Mouse (Mus musculus) kidney, adult 2 months (tissue): Measurements from ENCODE around the gene Angpt4. TPM values are rescaled to one million over a fixed set of nuclear protein-coding genes. Genes with fewer than 3 reads are reported as not detected.

Experiments
- DNase-seq: peaks from one replicate; pipeline ENCODE4 v3.0.0; 2021
- H3K27ac ChIP-seq: fragments of 200-500 bp; 2 replicates; pipeline ENCODE4 v1.5.1; 2012; ENCODE audit warnings: low read depth, low read length, control low read depth, inconsistent platforms; ENCODE audit not compliant: insufficient read depth
- H3K27me3 ChIP-seq: fragments of 200-500 bp; replicated peaks from 2 replicates; pipeline ENCODE4 v1.6.1; 2012; ENCODE audit warnings: mild to moderate bottlenecking, moderate library complexity, low read length, inconsistent platforms; ENCODE audit not compliant: control insufficient read depth, insufficient read depth
- H3K36me3 ChIP-seq: fragments of 200-500 bp; 2 replicates; pipeline ENCODE4 v1.6.1; 2012; ENCODE audit warnings: mild to moderate bottlenecking, moderate library complexity, low read length, inconsistent platforms; ENCODE audit not compliant: control insufficient read depth, insufficient read depth
- H3K4me1 ChIP-seq: fragments of 200-500 bp; 2 replicates; pipeline ENCODE4 v1.6.1; 2011; ENCODE audit warnings: low read length; ENCODE audit not compliant: control insufficient read depth, insufficient read depth
- H3K4me3 ChIP-seq: fragments of 200-500 bp; 2 replicates; pipeline ENCODE4 v1.5.1; 2011; ENCODE audit warnings: mild to moderate bottlenecking, low read depth, low read length, control low read depth; ENCODE audit not compliant: insufficient read depth
- CTCF ChIP-seq: fragments of 200-500 bp; conservative IDR thresholded peaks from 2 replicates; pipeline ENCODE4 v1.5.1; 2011; ENCODE audit warnings: low read depth, mild to moderate bottlenecking, control low read depth, low read length, moderate library complexity, mixed read lengths; ENCODE audit not compliant: insufficient read depth, insufficient read length
- POLR2A ChIP-seq: fragments of 200-500 bp; IDR thresholded peaks from one replicate; pipeline ENCODE4 v1.6.1; 2011; ENCODE audit warnings: low read depth, low read length, control low read depth
- WGBS: fragments of 180-500 bp; shearing (Covaris S2); methylation state at CpG from one replicate; pipeline ENCODE4 v1.1.7; 2018; 5-methylcytosine and 5-hydroxymethylcytosine counted together
- polyA plus RNA-seq: library from polyadenylated mRNA; depleted of rRNA; stranded (reverse); fragments of >200 nt; gene quantifications from 2 replicates; pipeline ENCODE4 v1.2.3, GENCODE M21; 2012

Angpt4 gene
- polyA plus RNA-seq, 1 experiment = 0.81 TPM

GRCm38 (mm10) chr2:151878645-151879044, 32.4 kb upstream of the Angpt4 start:
- DNase-seq = no peak
- Histone ChIP-seq H3K27ac (no peak overlapping the region), H3K36me3 (no peaks in the 10 kb centered on the region), H3K4me1 (no peaks in the 10 kb centered on the region), H3K4me3 (no peak overlapping the region), H3K27me3 (no peaks in the 10 kb centered on the region)
- 78% methylated on average over 3 of the region's 3 CpGs for WGBS
- TF ChIP-seq POLR2A (no peak), CTCF (no peak)

GRCm38 (mm10) chr2:151879760-151880159, 31.2 kb upstream of the Angpt4 start:
- Histone ChIP-seq H3K4me1 (no peaks in the 10 kb centered on the region), H3K4me3 (no peak overlapping the region), H3K36me3 (no peaks in the 10 kb centered on the region), H3K27ac (no peak overlapping the region), H3K27me3 (no peaks in the 10 kb centered on the region)
- 52% methylated on average over 2 of the region's 2 CpGs for WGBS
- TF ChIP-seq CTCF (no peak; the same call in 1 of the 2 replicates), POLR2A (no peak)
- peak; percentile 28 for DNase-seq

GRCm38 (mm10) chr2:151891031-151891430, 20.0 kb upstream of the Angpt4 start:
- WGBS = 48% methylated on average over 6 of the region's 6 CpGs
- Histone ChIP-seq H3K27me3 (no peaks in the 10 kb centered on the region), H3K27ac (no peak overlapping the region), H3K4me3 (no peak overlapping the region), H3K36me3 (no peaks in the 10 kb centered on the region), H3K4me1 (no peaks in the 10 kb centered on the region)
- DNase-seq = peak; percentile 17
- TF ChIP-seq CTCF (no peak), POLR2A (no peak)

DNA sequence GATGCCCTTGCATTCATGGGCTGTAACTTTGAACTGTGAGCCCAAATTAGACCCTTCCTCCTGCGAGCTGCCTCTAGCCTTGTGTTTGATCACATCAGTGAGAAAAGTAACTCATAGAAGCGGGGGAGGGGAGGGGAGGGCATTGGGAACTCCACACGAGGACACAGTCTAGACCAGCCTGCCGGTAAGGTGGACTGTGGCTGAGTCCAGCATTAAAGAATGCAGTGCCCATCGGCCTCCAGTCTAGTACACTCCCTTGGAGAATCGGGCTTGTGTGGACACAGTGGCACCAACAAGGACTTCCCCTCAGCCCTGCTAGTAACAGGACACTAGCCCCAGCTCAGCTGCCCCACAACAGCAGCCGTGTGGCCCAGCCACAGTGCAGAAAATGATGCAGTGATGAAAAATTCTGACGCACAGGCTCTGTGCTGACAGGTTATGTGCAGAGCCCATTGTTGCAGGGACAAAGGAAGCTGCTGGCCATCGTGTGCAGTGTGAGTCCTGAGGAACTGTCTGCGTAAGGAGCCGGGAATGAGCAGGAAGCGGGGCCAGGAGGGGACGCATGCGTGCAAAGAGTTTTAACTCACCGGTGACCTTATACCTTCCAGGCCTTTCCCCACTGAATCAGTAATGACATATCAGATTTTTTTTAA, 17.8 kb upstream of the Angpt4 start:
- 36% methylated on average over 15 of the region's 15 CpGs for WGBS
- TF ChIP-seq CTCF (no peak), POLR2A (no peak)
- DNase-seq = no peak

GRCm38 (mm10) chr2:151894209-151894980, 16.6 kb upstream of the Angpt4 start:
- Histone ChIP-seq H3K36me3 (no peaks in the 10 kb centered on the region), H3K4me1 (no peaks in the 10 kb centered on the region), H3K4me3 (no peak overlapping the region), H3K27ac (no peak overlapping the region), H3K27me3 (no peaks in the 10 kb centered on the region)
- TF ChIP-seq POLR2A = no peak
- no peak for TF ChIP-seq CTCF
- peak; percentile 74 for DNase-seq
- 47% methylated on average over 8 of the region's 8 CpGs for WGBS

More for the DNA sequence above, 17.8 kb upstream of the Angpt4 start:
- H3K36me3 ChIP-seq = no peaks in the 10 kb centered on the region
- no peaks in the 10 kb centered on the region for H3K27me3 ChIP-seq
- H3K27ac ChIP-seq = no peak overlapping the region
- no peak overlapping the region for H3K4me3 ChIP-seq
- H3K4me1 ChIP-seq = no peaks in the 10 kb centered on the region

DNA sequence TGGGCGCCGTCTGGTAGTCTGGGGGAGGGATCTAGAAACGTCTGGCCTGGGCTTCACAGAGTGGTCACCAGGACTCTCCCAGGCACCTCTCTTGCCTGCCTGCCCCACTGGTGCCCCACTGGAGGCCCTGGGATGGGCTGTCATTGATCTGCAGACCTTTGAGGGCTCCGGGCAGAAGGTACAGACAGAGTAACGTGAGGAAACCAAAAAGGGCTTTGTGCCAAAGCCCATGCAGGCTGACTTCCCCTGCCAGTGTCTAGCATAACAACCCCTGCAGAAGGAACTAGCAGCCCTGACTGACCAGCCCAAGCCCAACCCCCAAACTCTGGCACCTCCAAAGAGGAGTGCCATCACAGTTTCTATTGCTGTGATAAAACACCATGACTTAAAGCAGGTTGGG, 15.1 kb upstream of the Angpt4 start:
- no peak for DNase-seq
- WGBS = 75% methylated on average over 5 of the region's 5 CpGs
- no peak overlapping the region for H3K27ac ChIP-seq
- no peaks in the 10 kb centered on the region for H3K27me3 ChIP-seq
- TF ChIP-seq POLR2A (no peak), CTCF (no peak)
- no peak overlapping the region for H3K4me3 ChIP-seq
- H3K4me1 ChIP-seq = no peaks in the 10 kb centered on the region
- no peaks in the 10 kb centered on the region for H3K36me3 ChIP-seq

DNA sequence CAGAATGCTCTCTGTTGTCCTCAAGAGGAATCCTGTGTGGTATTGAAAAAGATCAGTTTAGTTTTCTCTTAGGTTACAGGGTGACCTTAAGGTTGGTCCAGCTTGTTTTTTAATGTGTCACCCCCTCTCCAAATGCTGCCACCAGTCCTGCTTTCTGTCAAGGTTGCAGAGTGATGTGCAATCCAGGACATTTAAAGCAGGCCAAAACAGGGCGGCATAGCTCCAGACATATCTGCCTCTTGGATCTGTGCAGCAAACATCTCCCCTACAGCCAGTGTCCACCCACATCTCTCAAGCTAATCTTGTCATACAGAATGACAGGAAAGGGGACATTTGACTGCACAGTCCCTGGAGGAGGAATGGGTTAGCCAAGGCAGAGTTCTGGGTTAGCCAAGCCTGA, 12.9 kb upstream of the Angpt4 start:
- no peaks in the 10 kb centered on the region for H3K4me1 ChIP-seq
- H3K4me3 ChIP-seq = no peak overlapping the region
- TF ChIP-seq CTCF (no peak), POLR2A (no peak)
- no peaks in the 10 kb centered on the region for H3K27me3 ChIP-seq
- no peak overlapping the region for H3K27ac ChIP-seq
- no peak for DNase-seq
- 87% methylated on average over 1 of the region's 1 CpGs for WGBS
- no peaks in the 10 kb centered on the region for H3K36me3 ChIP-seq
